Mouse (Mus musculus) hindbrain, embryonic 15.5 days (tissue): ENCODE measurements around the gene Tmc5. TPM values are rescaled to one million over a fixed set of nuclear protein-coding genes. Genes with fewer than 3 reads are reported as not detected.

Experiments
- ATAC-seq: fragments of 200-750 bp; cut with Nextera tagmentation; 2 replicates; pipeline ENCODE4 v1.8.0; 2017; ENCODE audit warnings: low read depth, moderate number of reproducible peaks, moderate TSS enrichment; ENCODE audit not compliant: low FRiP score
- H3K27ac ChIP-seq: fragments of 300-500 bp; sonication (generic); replicated peaks from 2 replicates; pipeline ENCODE4 v1.5.1; 2015; ENCODE audit warnings: mild to moderate bottlenecking, inconsistent platforms
- H3K27me3 ChIP-seq: fragments of 300-500 bp; sonication (generic); 2 replicates; pipeline ENCODE4 v1.6.1; 2015; ENCODE audit warnings: control low read depth, inconsistent platforms
- H3K36me3 ChIP-seq: fragments of 300-500 bp; sonication (generic); 2 replicates; pipeline ENCODE4 v1.6.1; 2015; ENCODE audit warnings: control low read depth, inconsistent platforms
- H3K4me1 ChIP-seq: fragments of 300-500 bp; sonication (generic); replicated peaks from 2 replicates; pipeline ENCODE4 v1.6.1; 2015; ENCODE audit warnings: control low read depth, inconsistent platforms
- H3K4me2 ChIP-seq: fragments of 300-500 bp; sonication (generic); 2 replicates; pipeline ENCODE4 v1.6.1; 2015; ENCODE audit warnings: moderate library complexity, mild to moderate bottlenecking, inconsistent platforms
- H3K4me3 ChIP-seq: fragments of 300-500 bp; sonication (generic); 2 replicates; pipeline ENCODE4 v1.5.1; 2015; ENCODE audit warnings: mild to moderate bottlenecking, inconsistent platforms
- H3K9ac ChIP-seq: fragments of 300-500 bp; sonication (generic); 2 replicates; pipeline ENCODE4 v1.6.1; 2015; ENCODE audit warnings: inconsistent platforms
- H3K9me3 ChIP-seq: fragments of 300-500 bp; sonication (generic); 2 replicates; pipeline ENCODE4 v1.6.1; 2016; ENCODE audit warnings: control low read depth, inconsistent platforms
- WGBS: fragments of 180-500 bp; shearing (Covaris S2); methylation state at CpG from one replicate; pipeline ENCODE4 v1.1.7; 2015; 5-methylcytosine and 5-hydroxymethylcytosine counted together
- polyA plus RNA-seq: library from polyadenylated mRNA; unstranded; fragments of >200 nt; fragmentation: Nextera tagmentation; extraction: Ambion mirVana; gene quantifications from 2 replicates; pipeline ENCODE4 v1.2.1, GENCODE M21; 2015

Tmc5 gene
- polyA plus RNA-seq, 1 experiment from 2014 or later = 0.14 TPM

GRCm38 (mm10) chr7:118723927-118724326 is 126.8 kb downstream of the Tmc5 start:
- Histone ChIP-seq H3K4me3 (no peak overlapping the region), H3K9me3 (no peaks in the 10 kb centered on the region), H3K27me3 (no peaks in the 10 kb centered on the region), H3K36me3 (peaks cover 65% of the 10 kb centered on the region), H3K4me1 (no peaks in the 10 kb centered on the region), H3K4me2 (no peak overlapping the region), H3K27ac (no peak overlapping the region), H3K9ac (no peak overlapping the region)
- 90% methylated on average over 9 of the region's 9 CpGs for WGBS
- no peak for ATAC-seq

Other genes starting within 250 kb of the Tmc5 start
- 21.3 and 21.9 TPM in 2 replicates for gene Syt17, start 149.1 kb upstream of the Tmc5 start, polyA plus RNA-seq
- gene Itpripl2, start 105.3 kb upstream of the Tmc5 start, polyA plus RNA-seq = 0.87 and 1.0 TPM in 2 replicates
- gene Coq7, start 63.9 kb upstream of the Tmc5 start, polyA plus RNA-seq = 100 and 101 TPM in 2 replicates
- gene Tmc7, start 12.6 kb upstream of the Tmc5 start, polyA plus RNA-seq = 6.7 and 6.9 TPM in 2 replicates
- 209 and 212 TPM in 2 replicates for gene Gde1, start 108.5 kb downstream of the Tmc5 start, polyA plus RNA-seq
- 26.2 and 27.0 TPM in 2 replicates for gene Ccp110, start 115.3 kb downstream of the Tmc5 start, polyA plus RNA-seq
- 92.4 and 94.4 TPM in 2 replicates for gene Vps35l, start 142.9 kb downstream of the Tmc5 start, polyA plus RNA-seq